In the genomic region with DNA sequence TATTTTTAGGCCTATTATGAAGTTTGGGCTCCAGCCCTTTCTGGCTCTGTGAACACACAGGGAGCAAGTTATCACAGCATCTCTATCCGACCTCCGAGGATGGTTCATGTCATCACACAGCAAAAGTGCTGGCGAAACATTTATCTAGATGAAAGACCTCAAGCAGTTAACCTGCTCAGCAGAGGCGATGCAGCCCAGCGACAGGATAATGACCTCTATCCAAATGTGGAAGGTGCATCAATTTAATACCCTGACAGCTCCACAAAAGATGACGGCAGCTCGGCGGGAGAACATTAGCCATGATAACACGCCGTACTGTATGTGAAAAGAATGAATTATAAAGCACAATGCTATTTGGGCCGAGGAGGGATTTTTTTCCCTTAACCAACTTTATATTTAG, we compare ENCODE assay signal across 17 mouse cellular contexts.
A peak's percentile ranks its signal among the peaks of the same experiment; 100 is the strongest.
DNase-seq lines count a peak whose midpoint lies in the region; ATAC-seq lines count a peak whose summit lies in the region.
"Had no signal": no experiment of that assay in that cellular context is flagged by ENCODE, and none has a peak within 500 bp of the region (broad histone marks: within the 10 kb centered on the region; RNA-seq: fewer than 3 reads in every experiment).

No protein-coding gene starts in this region.

- WGBS in kidney, embryonic 15.5 days = 38% methylated on average over 11 of the region's 11 CpGs
- WGBS in hindbrain, embryonic 10.5 days = 34% methylated on average over 11 of the region's 11 CpGs
- WGBS in midbrain, embryonic 14.5 days = 17% methylated on average over 11 of the region's 11 CpGs

- H3K4me1 ChIP-seq in kidney, embryonic 15.5 days = peaks cover 18% of the 10 kb centered on the region
- peaks cover 37% of the 10 kb centered on the region for H3K4me1 ChIP-seq in hindbrain, embryonic 10.5 days (replicated peaks)
- peaks cover 18% of the 10 kb centered on the region for H3K4me1 ChIP-seq in midbrain, embryonic 14.5 days (ENCODE audit: control insufficient read depth, insufficient read depth, low read length)

- no peaks in the 10 kb centered on the region for H3K36me3 ChIP-seq in kidney, embryonic 15.5 days
- no peaks in the 10 kb centered on the region for H3K36me3 ChIP-seq in hindbrain, embryonic 10.5 days
- H3K36me3 ChIP-seq in midbrain, embryonic 14.5 days (ENCODE audit: control insufficient read depth, insufficient read depth, low read length) = no peaks in the 10 kb centered on the region
- H3K36me3 ChIP-seq: limb, embryonic 15.5 days had no signal

- no peaks in the 10 kb centered on the region for H3K27me3 ChIP-seq in kidney, embryonic 15.5 days
- peaks cover 11% of the 10 kb centered on the region; the same call in 1 of the 2 replicates for H3K27me3 ChIP-seq in hindbrain, embryonic 10.5 days (ENCODE audit: insufficient read depth, poor library complexity, severe bottlenecking)
- no peaks in the 10 kb centered on the region for H3K27me3 ChIP-seq in midbrain, embryonic 14.5 days (ENCODE audit: control insufficient read depth, insufficient read depth, low read length)
- H3K27me3 ChIP-seq: limb, embryonic 15.5 days had no signal

- no peak for DNase-seq in kidney, postnatal 10 days
- peak; percentile 33 for DNase-seq in hindbrain, embryonic 10.5 days (ENCODE audit: low spot score)
- peak; percentile 61 for DNase-seq in midbrain, embryonic 14.5 days
- DNase-seq in retina, embryonic 14.5 days (ENCODE audit: low spot score) = peak; percentile 34
- no peak for DNase-seq in gastrocnemius, postnatal 14 days
- DNase-seq in ovary, postnatal 10 days (ENCODE audit: low spot score) = no peak
- DNase-seq in right cerebral cortex, adult 18-20 months = no peak
- DNase-seq: B cell, adult 2 months; cerebellum, adult 8-10 months; heart, adult 11 months; lung, adult 18-20 months; lung, postnatal 36 days; thymus, adult 18-20 months had no signal

- no peak overlapping the region for H3K9ac ChIP-seq in kidney, embryonic 15.5 days
- H3K9ac ChIP-seq in midbrain, embryonic 14.5 days (replicated peaks; ENCODE audit: low read length) = no peak overlapping the region
- H3K9ac ChIP-seq: limb, embryonic 15.5 days had no signal

- intact Hi-C loops in gastrocnemius, postnatal 14 days (cut with DNase I; ENCODE audit: low total_unique reads) = no loop called here

- no peaks in the 10 kb centered on the region for H3K9me3 ChIP-seq in kidney, embryonic 15.5 days (replicated peaks)
- H3K9me3 ChIP-seq in hindbrain, embryonic 10.5 days = no peaks in the 10 kb centered on the region
- H3K9me3 ChIP-seq in midbrain, embryonic 14.5 days (ENCODE audit: control insufficient read depth, low read length) = no peaks in the 10 kb centered on the region
- H3K9me3 ChIP-seq: limb, embryonic 15.5 days had no signal

- 0 out of 2 replicates have a peak overlapping the region, but pooled peaks have one; percentile 71 for H3K27ac ChIP-seq in kidney, embryonic 15.5 days
- H3K27ac ChIP-seq in hindbrain, embryonic 10.5 days = no peak overlapping the region
- H3K27ac ChIP-seq in midbrain, embryonic 14.5 days (replicated peaks; ENCODE audit: low read depth, low read length) = peak overlapping the region; percentile 1; the same call in 1 of the 2 replicates
- H3K27ac ChIP-seq: layer of hippocampus, adult 2 months; limb, embryonic 15.5 days had no signal

- ATAC-seq in kidney, embryonic 15.5 days (replicated peaks; ENCODE audit: low FRiP score) = no peak
- ATAC-seq in midbrain, embryonic 14.5 days (ENCODE audit: low FRiP score, low TSS enrichment) = no peak
- ATAC-seq: inflammation-experienced regulatory T-cells, adult 6 months had no signal

- H3K4me2 ChIP-seq in kidney, embryonic 15.5 days = no peak overlapping the region
- no peak overlapping the region for H3K4me2 ChIP-seq in midbrain, embryonic 14.5 days (ENCODE audit: low read length)
- H3K4me2 ChIP-seq: limb, embryonic 15.5 days had no signal

- no peak overlapping the region for H3K4me3 ChIP-seq in kidney, embryonic 15.5 days (replicated peaks)
- no peak overlapping the region for H3K4me3 ChIP-seq in hindbrain, embryonic 10.5 days
- no peak overlapping the region for H3K4me3 ChIP-seq in midbrain, embryonic 14.5 days (replicated peaks; ENCODE audit: low read depth, low read length)
- H3K4me3 ChIP-seq: layer of hippocampus, adult 2 months; limb, embryonic 15.5 days had no signal

Comparison
In these comparisons a context has a peak if more than half of its experiments do, and no peak if none do; other contexts are left out.
1. DNase-seq: peak in hindbrain, embryonic 10.5 days (single experiment), midbrain, embryonic 14.5 days (single experiment) and retina, embryonic 14.5 days (single experiment); none in kidney, postnatal 10 days (single experiment), gastrocnemius, postnatal 14 days (single experiment), ovary, postnatal 10 days (single experiment) and right cerebral cortex, adult 18-20 months (single experiment).